Mouse (Mus musculus) lung, embryonic 16.5 days (tissue): ENCODE data around the gene Klhdc2. TPM values are rescaled to one million over a fixed set of nuclear protein-coding genes. Genes with fewer than 3 reads are reported as not detected.

ENCODE experiments used
- ATAC-seq: fragments of 200-750 bp; cut with Nextera tagmentation; 2 replicates; pipeline ENCODE4 v1.8.0; 2017; ENCODE audit warnings: low read depth, mild to moderate bottlenecking, moderate library complexity
- H3K27ac ChIP-seq: fragments of 300-500 bp; sonication (generic); 2 replicates; pipeline ENCODE4 v1.5.1; 2014; ENCODE audit warnings: mild to moderate bottlenecking, control low read depth, low read length
- H3K27me3 ChIP-seq: fragments of 300-500 bp; sonication (generic); 2 replicates; pipeline ENCODE4 v1.6.1; 2014; ENCODE audit warnings: low read depth, low read length, mixed read lengths; ENCODE audit not compliant: control insufficient read depth, insufficient read depth
- H3K36me3 ChIP-seq: fragments of 300-500 bp; sonication (generic); 2 replicates; pipeline ENCODE4 v1.6.1; 2014; ENCODE audit warnings: low read length; ENCODE audit not compliant: control insufficient read depth, insufficient read depth
- H3K4me1 ChIP-seq: fragments of 300-500 bp; sonication (generic); replicated peaks from 2 replicates; pipeline ENCODE4 v1.6.1; 2014; ENCODE audit warnings: low read length, mixed read lengths; ENCODE audit not compliant: control insufficient read depth, insufficient read depth
- H3K4me2 ChIP-seq: fragments of 300-500 bp; sonication (generic); 2 replicates; pipeline ENCODE4 v1.6.1; 2014; ENCODE audit warnings: low read depth, low read length, control low read depth
- H3K4me3 ChIP-seq: fragments of 300-500 bp; sonication (generic); 2 replicates; pipeline ENCODE4 v1.5.1; 2014; ENCODE audit warnings: mild to moderate bottlenecking, low read length, control low read depth
- H3K9ac ChIP-seq: fragments of 300-500 bp; sonication (generic); 2 replicates; pipeline ENCODE4 v1.6.1; 2014; ENCODE audit warnings: low read length, control low read depth
- H3K9me3 ChIP-seq: fragments of 300-500 bp; sonication (generic); 2 replicates; pipeline ENCODE4 v1.6.1; 2016; ENCODE audit warnings: low read length; ENCODE audit not compliant: control insufficient read depth
- WGBS: fragments of 180-500 bp; shearing (Covaris S2); extraction: QIAGEN DNeasy Blood & Tissue Kit; methylation state at CpG from one replicate; pipeline ENCODE4 v1.1.7; 2014; 5-methylcytosine and 5-hydroxymethylcytosine counted together
- polyA plus RNA-seq: library from polyadenylated mRNA; unstranded; fragments of >200 nt; fragmentation: Nextera tagmentation; extraction: Ambion mirVana; gene quantifications from 2 replicates; pipeline ENCODE4 v1.2.1, GENCODE M21; 2015

The Klhdc2 gene
- polyA plus RNA-seq, 1 experiment from 2014 or later = 103 TPM

GRCm38 (mm10) chr12:69279931-69280469 is 16.5 kb upstream of the Klhdc2 start:
- Histone ChIP-seq H3K27ac (no peak overlapping the region), H3K4me2 (no peak overlapping the region), H3K4me1 (no peaks in the 10 kb centered on the region), H3K36me3 (no peaks in the 10 kb centered on the region), H3K4me3 (no peak overlapping the region), H3K9ac (no peak overlapping the region), H3K9me3 (no peaks in the 10 kb centered on the region), H3K27me3 (no peaks in the 10 kb centered on the region)
- no peak for ATAC-seq
- WGBS = 17% methylated on average over 1 of the region's 1 CpGs

GRCm38 (mm10) chr12:69280915-69281314 is 15.6 kb upstream of the Klhdc2 start:
- 87% methylated on average over 3 of the region's 3 CpGs for WGBS
- no peaks in the 10 kb centered on the region for H3K36me3 ChIP-seq
- ATAC-seq = no peak

GRCm38 (mm10) chr12:69283146-69283545 is 13.3 kb upstream of the Klhdc2 start:
- H3K27me3 ChIP-seq = no peaks in the 10 kb centered on the region
- WGBS = 79% methylated on average over 7 of the region's 7 CpGs
- ATAC-seq = no peak
- H3K4me1 ChIP-seq = no peaks in the 10 kb centered on the region
- no peaks in the 10 kb centered on the region for H3K36me3 ChIP-seq
- no peak overlapping the region for H3K4me3 ChIP-seq
- no peak overlapping the region for H3K27ac ChIP-seq
- H3K9ac ChIP-seq = no peak overlapping the region
- no peaks in the 10 kb centered on the region for H3K9me3 ChIP-seq
- H3K4me2 ChIP-seq = no peak overlapping the region

More at GRCm38 (mm10) chr12:69280915-69281314, 15.6 kb upstream of the Klhdc2 start:
- Histone ChIP-seq H3K27ac (no peak overlapping the region), H3K27me3 (no peaks in the 10 kb centered on the region), H3K9me3 (no peaks in the 10 kb centered on the region), H3K9ac (no peak overlapping the region), H3K4me1 (no peaks in the 10 kb centered on the region), H3K4me3 (no peak overlapping the region), H3K4me2 (no peak overlapping the region)

GRCm38 (mm10) chr12:69287535-69287934 is 8.9 kb upstream of the Klhdc2 start:
- Histone ChIP-seq H3K9ac (no peak overlapping the region), H3K9me3 (no peaks in the 10 kb centered on the region), H3K4me1 (no peaks in the 10 kb centered on the region), H3K27ac (no peak overlapping the region), H3K27me3 (no peaks in the 10 kb centered on the region), H3K4me2 (no peak overlapping the region), H3K36me3 (no peaks in the 10 kb centered on the region), H3K4me3 (no peak overlapping the region)
- 82% methylated on average over 8 of the region's 8 CpGs for WGBS
- no peak for ATAC-seq

GRCm38 (mm10) chr12:69288699-69289098 is 7.8 kb upstream of the Klhdc2 start:
- H3K27me3 ChIP-seq = no peaks in the 10 kb centered on the region
- H3K4me1 ChIP-seq = no peaks in the 10 kb centered on the region
- H3K9ac ChIP-seq = no peak overlapping the region
- no peak for ATAC-seq
- no peak overlapping the region for H3K4me3 ChIP-seq
- no peaks in the 10 kb centered on the region for H3K36me3 ChIP-seq
- WGBS = 75% methylated on average over 9 of the region's 9 CpGs
- H3K4me2 ChIP-seq = no peak overlapping the region
- H3K9me3 ChIP-seq = no peaks in the 10 kb centered on the region
- H3K27ac ChIP-seq = no peak overlapping the region

- WGBS = 81% methylated on average over 6 of the region's 6 CpGs
Observed at GRCm38 (mm10) chr12:69292401-69292800, 4.1 kb upstream of the Klhdc2 start.

GRCm38 (mm10) chr12:69293815-69294214 is 2.7 kb upstream of the Klhdc2 start:
- no peak for ATAC-seq
- no peak overlapping the region for H3K4me3 ChIP-seq

More at GRCm38 (mm10) chr12:69292401-69292800, 4.1 kb upstream of the Klhdc2 start:
- Histone ChIP-seq H3K4me2 (no peak overlapping the region), H3K27me3 (no peaks in the 10 kb centered on the region), H3K4me3 (no peak overlapping the region), H3K4me1 (0 out of 2 replicates have a peak, but pooled peaks cover 3% of the 10 kb centered on the region), H3K9ac (no peak overlapping the region), H3K9me3 (no peaks in the 10 kb centered on the region), H3K27ac (no peak overlapping the region), H3K36me3 (no peaks in the 10 kb centered on the region)
- no peak for ATAC-seq

GRCm38 (mm10) chr12:69294936-69295335 is 1.5 kb upstream of the Klhdc2 start:
- no peak overlapping the region for H3K4me3 ChIP-seq
- H3K9me3 ChIP-seq = no peaks in the 10 kb centered on the region
- H3K4me1 ChIP-seq = peaks cover 19% of the 10 kb centered on the region
- WGBS = 70% methylated on average over 2 of the region's 2 CpGs
- H3K36me3 ChIP-seq = no peaks in the 10 kb centered on the region; the same call in 1 of the 2 replicates
- H3K9ac ChIP-seq = no peak overlapping the region
- no peak for ATAC-seq
- H3K27me3 ChIP-seq = no peaks in the 10 kb centered on the region
- H3K4me2 ChIP-seq = no peak overlapping the region
- H3K27ac ChIP-seq = no peak overlapping the region

More at GRCm38 (mm10) chr12:69293815-69294214, 2.7 kb upstream of the Klhdc2 start:
- H3K4me1 ChIP-seq = peaks cover 12% of the 10 kb centered on the region
- WGBS = 39% methylated on average over 2 of the region's 2 CpGs
- H3K4me2 ChIP-seq = no peak overlapping the region
- no peaks in the 10 kb centered on the region for H3K27me3 ChIP-seq
- no peak overlapping the region for H3K9ac ChIP-seq
- no peaks in the 10 kb centered on the region for H3K36me3 ChIP-seq
- no peak overlapping the region for H3K27ac ChIP-seq
- H3K9me3 ChIP-seq = no peaks in the 10 kb centered on the region

GRCm38 (mm10) chr12:69295651-69296050 is 830 bp upstream of the Klhdc2 start:
- Histone ChIP-seq H3K4me3 (no peak overlapping the region), H3K36me3 (no peaks in the 10 kb centered on the region; the same call in 1 of the 2 replicates), H3K4me1 (peaks cover 19% of the 10 kb centered on the region), H3K9me3 (no peaks in the 10 kb centered on the region), H3K4me2 (peak overlapping the region; percentile 78), H3K9ac (peak overlapping the region; percentile 96), H3K27ac (no peak overlapping the region; the same call in 1 of the 2 replicates), H3K27me3 (no peaks in the 10 kb centered on the region)
- WGBS = 76% methylated on average over 4 of the region's 4 CpGs
- ATAC-seq = no peak
